Mouse (Mus musculus) MEL (cell line): ENCODE data around the gene Dydc2.

Source experiments
- CTCF ChIP-seq, 3 experiments: IDR thresholded peaks in 2 of 3; conservative IDR thresholded peaks in 1 of 3; 2 replicates each; pipeline ENCODE4 v1.5.1; 2011 to 2012; ENCODE audit warnings: low read length in 3 of 3, low read depth in 2 of 3, mild to moderate bottlenecking in 2 of 3, improper control_type of control experiment in 1 of 3, inconsistent platforms in 1 of 3, mixed read lengths in 1 of 3, moderate library complexity in 1 of 3; ENCODE audit not compliant: control insufficient read depth in 1 of 3, insufficient read depth in 1 of 3, poor library complexity in 1 of 3, severe bottlenecking in 1 of 3
- EP300 ChIP-seq, 2 experiments: IDR thresholded peaks; 2 replicates each; pipeline ENCODE4 v1.6.1; 2011; ENCODE audit warnings: improper control_type of control experiment in 2 of 2, low read length in 2 of 2, low read depth in 1 of 2, mild to moderate bottlenecking in 1 of 2
- POLR2A ChIP-seq, 2 experiments: IDR thresholded peaks; 2 replicates each; pipeline ENCODE4 v1.6.1; 2011 to 2012; ENCODE audit warnings: low read length in 2 of 2, mild to moderate bottlenecking in 2 of 2, control low read depth in 1 of 2, improper control_type of control experiment in 1 of 2, low read depth in 1 of 2, moderate library complexity in 1 of 2; ENCODE audit not compliant: control insufficient read depth in 1 of 2, insufficient read depth in 1 of 2, poor library complexity in 1 of 2

GRCm38 (mm10) chr14:41050471-41050870 lies 18.5 kb downstream of the Dydc2 start:
- TF ChIP-seq CTCF (IDR thresholded peaks at IDR 0.05 in 2 of 3, conservative IDR thresholded peaks at IDR 0.05 in 1 of 3; ENCODE audit: control insufficient read depth in 1 of 3, insufficient read depth in 1 of 3, low read depth in 2 of 3, low read length in 3 of 3, poor library complexity in 1 of 3, severe bottlenecking in 1 of 3) (no peak), POLR2A (IDR thresholded peaks at IDR 0.05; ENCODE audit: control insufficient read depth in 1 of 2, insufficient read depth in 1 of 2, low read depth in 1 of 2, low read length in 2 of 2, poor library complexity in 1 of 2) (no peak), EP300 (IDR thresholded peaks at IDR 0.05; ENCODE audit: low read depth in 1 of 2, low read length in 2 of 2) (no peak)
